Mouse (Mus musculus) ES-E14 (cell line): Measurements from ENCODE around the gene Cep72. TPM values are rescaled to one million over a fixed set of nuclear protein-coding genes. Genes with fewer than 3 reads are reported as not detected.

Experiments used
- DNase-seq: peaks from one replicate; pipeline ENCODE4 v3.0.0-alpha.2; 2013; ENCODE audit warnings: low read depth, low spot score
- H3K27ac ChIP-seq: 2 replicates; pipeline ENCODE4 v1.5.1; 2012; ENCODE audit warnings: low read depth, mild to moderate bottlenecking, low read length, moderate library complexity, mixed read lengths; ENCODE audit not compliant: poor library complexity, insufficient read depth, severe bottlenecking
- H3K36me3 ChIP-seq: 2 replicates; pipeline ENCODE4 v1.6.1; 2012; ENCODE audit warnings: mild to moderate bottlenecking, low read length, moderate library complexity, mixed read lengths; ENCODE audit not compliant: control insufficient read depth, poor library complexity, insufficient read depth, severe bottlenecking
- H3K4me1 ChIP-seq, 2 experiments: fragments of 150-350 bp in 1 of 2; sonication (generic) in 1 of 2; 2 replicates each; pipeline ENCODE4 v1.6.1; 2012; ENCODE audit warnings: low read length in 2 of 2, mild to moderate bottlenecking in 1 of 2, mixed read lengths in 1 of 2; ENCODE audit not compliant: control insufficient read depth in 2 of 2, insufficient read depth in 2 of 2, poor library complexity in 1 of 2
- H3K4me3 ChIP-seq, 2 experiments: fragments of 150-350 bp in 1 of 2; sonication (generic) in 1 of 2; 2 replicates each; pipeline ENCODE4 v1.5.1; 2012; ENCODE audit warnings: low read length in 2 of 2, low read depth in 1 of 2, mild to moderate bottlenecking in 1 of 2, mixed read lengths in 1 of 2; ENCODE audit not compliant: insufficient read depth in 1 of 2, poor library complexity in 1 of 2, severe bottlenecking in 1 of 2
- H3K9ac ChIP-seq: 2 replicates; pipeline ENCODE4 v1.6.1; 2012; ENCODE audit warnings: low read depth, mild to moderate bottlenecking, low read length, mixed read lengths; ENCODE audit not compliant: poor library complexity, insufficient read depth, severe bottlenecking
- H3K9me3 ChIP-seq: fragments of 150-350 bp; sonication (generic); 2 replicates; pipeline ENCODE4 v1.6.1; 2012; ENCODE audit warnings: low read depth, mild to moderate bottlenecking, low read length; ENCODE audit not compliant: control insufficient read depth, insufficient read depth
- CHD2 ChIP-seq: IDR thresholded peaks from 2 replicates; pipeline ENCODE4 v1.6.1; 2014; ENCODE audit warnings: mild to moderate bottlenecking, low read depth, low read length, inconsistent platforms
- HCFC1 ChIP-seq: IDR thresholded peaks from 2 replicates; pipeline ENCODE4 v1.6.1; 2012; ENCODE audit warnings: low read length, inconsistent platforms, borderline replicate concordance; ENCODE audit not compliant: insufficient read depth
- MAFK ChIP-seq: IDR thresholded peaks from 2 replicates; pipeline ENCODE4 v1.6.1; 2014; ENCODE audit warnings: mild to moderate bottlenecking, low read depth, low read length, inconsistent platforms; ENCODE audit not compliant: insufficient read depth
- ZC3H11A ChIP-seq: IDR thresholded peaks from 2 replicates; pipeline ENCODE4 v1.6.1; 2012; ENCODE audit warnings: low read depth, mild to moderate bottlenecking, inconsistent platforms, low read length, borderline replicate concordance
- ZNF384 ChIP-seq: IDR thresholded peaks from 2 replicates; pipeline ENCODE4 v1.6.1; 2012; ENCODE audit warnings: low read depth, low read length, inconsistent platforms
- in situ Hi-C, 2 experiments: fragments of 600-800 bp; cut with MboI; formaldehyde crosslinking; loops; one replicate each; pipeline ENCODE4 v1.15.1; 2025; ENCODE audit warnings: low sequenced_read_pairs in 2 of 2, inconsistent platforms in 1 of 2; ENCODE audit not compliant: unreplicated experiment in 2 of 2
- total RNA-seq: library from RNA; depleted of rRNA; stranded (reverse); fragments of 300-350 nt; gene quantifications from 2 replicates; pipeline ENCODE4 v1.2.3, GENCODE M21; 2012; rRNA removed

The Cep72 gene
- total RNA-seq, 1 experiment = 7.6 TPM

GRCm38 (mm10) chr13:74000519-74000918 lies 61.6 kb downstream of the Cep72 start:
- Histone ChIP-seq H3K9ac (no peak overlapping the region), H3K36me3 (no peaks in the 10 kb centered on the region), H3K4me3 (no peak overlapping the region), H3K27ac (no peak overlapping the region), H3K4me1 (no peaks in the 10 kb centered on the region), H3K9me3 (no peaks in the 10 kb centered on the region)
- no peak for DNase-seq
- TF ChIP-seq HCFC1 (no peak), ZC3H11A (no peak), CHD2 (no peak), ZNF384 (no peak), MAFK (no peak)
- in situ Hi-C loops = no loop called here

GRCm38 (mm10) chr13:73996456-73996855 lies 65.6 kb downstream of the Cep72 start:
- no peak for DNase-seq
- Histone ChIP-seq H3K36me3 (no peaks in the 10 kb centered on the region), H3K27ac (no peak overlapping the region), H3K4me1 (no peaks in the 10 kb centered on the region), H3K9ac (no peak overlapping the region), H3K9me3 (no peaks in the 10 kb centered on the region), H3K4me3 (no peak overlapping the region)
- in situ Hi-C loops = no loop called here
- TF ChIP-seq CHD2 = no peak
- no peak for TF ChIP-seq MAFK
- no peak for TF ChIP-seq ZNF384
- TF ChIP-seq ZC3H11A = no peak
- TF ChIP-seq HCFC1 = no peak

GRCm38 (mm10) chr13:73991267-73991666 lies 70.8 kb downstream of the Cep72 start:
- Histone ChIP-seq H3K9ac (no peak overlapping the region), H3K4me1 (no peaks in the 10 kb centered on the region), H3K27ac (no peak overlapping the region), H3K4me3 (no peak overlapping the region), H3K9me3 (no peaks in the 10 kb centered on the region), H3K36me3 (no peaks in the 10 kb centered on the region)
- no peak for DNase-seq
- TF ChIP-seq MAFK = no peak
- no peak for TF ChIP-seq CHD2
- TF ChIP-seq ZNF384 = no peak
- TF ChIP-seq HCFC1 = no peak
- no peak for TF ChIP-seq ZC3H11A
- in situ Hi-C loops = no loop called here

- H3K4me3 ChIP-seq = no peak overlapping the region
- no peak overlapping the region for H3K9ac ChIP-seq
- no peak for TF ChIP-seq ZC3H11A
- TF ChIP-seq HCFC1 = no peak
- TF ChIP-seq ZNF384 = no peak
- TF ChIP-seq CHD2 = no peak
- TF ChIP-seq MAFK = no peak
- no peaks in the 10 kb centered on the region for H3K36me3 ChIP-seq
- DNase-seq = no peak
- H3K9me3 ChIP-seq = no peaks in the 10 kb centered on the region
- H3K4me1 ChIP-seq = no peaks in the 10 kb centered on the region
- H3K27ac ChIP-seq = no peak overlapping the region
- in situ Hi-C loops = no loop called here
These were observed 71.3 kb downstream of the Cep72 start for GRCm38 (mm10) chr13:73990761-73991160.

- no peak for DNase-seq
- H3K27ac ChIP-seq = no peak overlapping the region
- in situ Hi-C loops = no loop called here
- no peak overlapping the region for H3K4me3 ChIP-seq
- H3K9me3 ChIP-seq = no peaks in the 10 kb centered on the region
- no peak for TF ChIP-seq MAFK
- no peak for TF ChIP-seq CHD2
- TF ChIP-seq ZNF384 = no peak
- no peaks in the 10 kb centered on the region for H3K4me1 ChIP-seq
- H3K36me3 ChIP-seq = no peaks in the 10 kb centered on the region
- no peak overlapping the region for H3K9ac ChIP-seq
These were observed 71.8 kb downstream of the Cep72 start for GRCm38 (mm10) chr13:73990325-73990724.

Other genes starting within 250 kb of the Cep72 start
- 1.8 and 2.6 TPM in 2 replicates for gene Nkd2, start 214.7 kb downstream of the Cep72 start, total RNA-seq
- 26.1 and 43.0 TPM in 2 replicates for gene Trip13, start 124.5 kb downstream of the Cep72 start, total RNA-seq
- gene Brd9, start 124.5 kb downstream of the Cep72 start, total RNA-seq = 25.3 and 26.6 TPM in 2 replicates
- not detected in 2 replicates for gene Zdhhc11, start 98.4 kb downstream of the Cep72 start, total RNA-seq
- 0.21 and 0.22 TPM in 2 replicates for gene Tppp, start 52.9 kb downstream of the Cep72 start, total RNA-seq
- gene Slc9a3, start 59.2 kb upstream of the Cep72 start, total RNA-seq = 0.05 TPM in 1 of 2 replicates, not detected in the other
- gene Exoc3, start 146.4 kb upstream of the Cep72 start, total RNA-seq = 20.5 and 28.8 TPM in 2 replicates
- gene Ahrr, start 230.0 kb upstream of the Cep72 start, total RNA-seq = 0.27 and 0.32 TPM in 2 replicates